Mouse (Mus musculus) left cerebral cortex, postnatal 10 days (tissue): ENCODE results near the gene Usp34. TPM values are rescaled to one million over a fixed set of nuclear protein-coding genes. Genes with fewer than 3 reads are reported as not detected.
A peak's percentile ranks its signal among the peaks of the same experiment; 100 is the strongest.
"Not testable (repeated sequence)": the region's sequence is repeated elsewhere in the genome, so short reads cannot be mapped to it uniquely, and the experiment has no call there.

ENCODE experiments used
- DNase-seq, 2 experiments: peaks; one replicate each; pipeline ENCODE4 v3.0.0; 2021 to 2022; ENCODE audit warnings: low spot score in 2 of 2, mixed read lengths in 1 of 2; ENCODE audit errors: extremely low spot score in 1 of 2
- intact Hi-C: fragments of 180-260 bp; cut with DNase I; formaldehyde crosslinking; loops from one replicate; pipeline ENCODE4 v1.15.1; 2025
- total RNA-seq, 2 experiments: library from RNA; stranded (reverse); gene quantifications; 2 replicates each; pipeline ENCODE4 v1.2.3; 2021

The Usp34 gene
- 100 to 1,000 TPM; 125 to 127 TPM for total RNA-seq

DNA sequence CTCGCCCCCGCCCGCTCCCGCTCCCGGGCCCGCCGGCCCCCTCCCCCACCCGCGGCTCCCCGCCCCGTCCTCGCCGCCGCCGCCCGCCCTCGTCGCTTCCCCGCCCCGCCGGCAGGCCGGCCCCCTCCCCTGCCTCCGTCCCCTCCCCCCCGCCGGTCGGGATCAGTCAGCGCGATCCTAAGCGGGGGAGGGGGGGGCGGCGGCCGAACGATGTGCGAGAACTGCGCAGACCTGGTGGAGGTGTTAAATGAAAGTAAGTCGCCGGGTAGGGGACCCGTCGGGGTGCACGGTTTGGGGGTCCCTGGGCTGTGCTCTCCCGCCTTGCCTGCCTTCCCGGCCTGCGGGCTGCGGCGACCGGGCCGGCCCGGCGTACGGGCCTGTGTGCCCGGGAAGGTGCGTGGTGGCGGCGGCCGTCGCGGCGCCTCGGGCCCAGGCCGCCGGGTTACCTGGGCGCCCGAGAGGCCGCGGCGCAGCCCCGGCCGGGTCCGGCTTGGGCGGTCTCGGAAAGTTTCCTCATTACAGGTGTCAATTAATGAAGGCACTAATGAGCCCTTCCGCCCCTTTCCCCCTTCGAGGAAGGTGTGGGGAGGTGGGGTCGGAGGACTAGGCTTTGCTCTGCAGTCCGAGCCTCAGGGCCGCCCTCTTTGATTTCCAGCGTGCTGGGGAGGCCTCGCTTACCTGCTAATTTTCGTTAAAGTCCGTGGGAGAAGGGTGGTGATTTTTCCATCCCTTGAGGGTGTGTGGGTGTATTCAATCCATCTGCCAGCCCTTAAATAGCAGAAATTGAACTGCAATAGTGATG, at the start of gene Usp34:
Gene Usp34 (plus strand): TSS at position 132 of the 802 bp plus-strand sequence.
- intact Hi-C loops: no loop called here
- peak; percentile 20 to 90 for DNase-seq

DNA sequence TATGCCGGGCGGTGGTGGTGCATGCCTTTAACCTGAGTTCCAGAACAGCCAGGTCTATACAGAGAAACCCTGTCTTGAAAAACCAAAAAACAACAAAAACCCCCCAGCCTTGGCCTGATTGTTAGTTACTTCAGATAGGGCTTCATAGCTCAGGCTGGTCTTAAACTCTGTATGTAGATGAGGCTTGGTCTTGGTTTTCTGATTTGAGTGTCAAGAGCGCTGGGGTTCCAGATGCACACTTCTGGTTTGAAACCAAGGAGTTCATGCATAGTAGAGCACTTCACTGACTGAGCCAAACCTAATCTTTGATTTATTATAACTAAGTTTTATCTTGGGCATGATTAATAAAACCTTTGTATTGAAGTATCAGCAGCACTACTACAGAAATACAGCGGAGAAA, 47.6 kb upstream of the Usp34 start:
- intact Hi-C loops: loop anchor here (5.0 kb wide), 3 partner anchors 107 to 252 kb away; partner anchors contain the start of gene Fam161a
- DNase-seq: no peak

- DNase-seq: no peak
- intact Hi-C loops: loop anchor here (5.0 kb wide), 3 partner anchors 107 to 252 kb away; partner anchors contain the start of gene Fam161a
These were observed 47.2 kb upstream of the Usp34 start for GRCm38 (mm10) chr11:23259481-23259880.

- intact Hi-C loops: no loop called here
- DNase-seq: no peak
These were observed 46.5 kb upstream of the Usp34 start for GRCm38 (mm10) chr11:23260186-23260585.

DNA sequence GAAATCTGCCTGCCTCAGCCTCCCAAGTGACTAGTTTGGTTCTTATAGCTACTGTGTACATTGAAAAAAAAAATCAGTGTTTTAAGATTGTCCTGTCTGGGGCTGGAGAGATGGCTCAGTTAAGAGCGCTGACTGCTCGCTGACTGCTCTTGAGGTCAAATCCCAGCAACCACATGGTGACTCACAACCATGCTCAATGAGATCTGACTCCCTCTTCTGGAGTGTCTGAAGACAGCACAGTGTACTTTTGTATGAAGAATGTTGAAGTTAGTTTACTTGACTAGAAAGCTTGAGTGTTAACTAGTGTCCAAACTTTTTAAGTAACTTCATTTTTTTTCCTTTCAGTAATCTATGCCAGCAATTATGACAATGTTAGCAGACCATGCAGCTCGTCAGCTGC, 45.2 kb upstream of the Usp34 start:
- intact Hi-C loops: no loop called here

GRCm38 (mm10) chr11:23264949-23265348, 41.7 kb upstream of the Usp34 start:
- intact Hi-C loops: no loop called here
- no peak for DNase-seq

More for the DNA sequence above, 45.2 kb upstream of the Usp34 start:
- DNase-seq: no peak

DNA sequence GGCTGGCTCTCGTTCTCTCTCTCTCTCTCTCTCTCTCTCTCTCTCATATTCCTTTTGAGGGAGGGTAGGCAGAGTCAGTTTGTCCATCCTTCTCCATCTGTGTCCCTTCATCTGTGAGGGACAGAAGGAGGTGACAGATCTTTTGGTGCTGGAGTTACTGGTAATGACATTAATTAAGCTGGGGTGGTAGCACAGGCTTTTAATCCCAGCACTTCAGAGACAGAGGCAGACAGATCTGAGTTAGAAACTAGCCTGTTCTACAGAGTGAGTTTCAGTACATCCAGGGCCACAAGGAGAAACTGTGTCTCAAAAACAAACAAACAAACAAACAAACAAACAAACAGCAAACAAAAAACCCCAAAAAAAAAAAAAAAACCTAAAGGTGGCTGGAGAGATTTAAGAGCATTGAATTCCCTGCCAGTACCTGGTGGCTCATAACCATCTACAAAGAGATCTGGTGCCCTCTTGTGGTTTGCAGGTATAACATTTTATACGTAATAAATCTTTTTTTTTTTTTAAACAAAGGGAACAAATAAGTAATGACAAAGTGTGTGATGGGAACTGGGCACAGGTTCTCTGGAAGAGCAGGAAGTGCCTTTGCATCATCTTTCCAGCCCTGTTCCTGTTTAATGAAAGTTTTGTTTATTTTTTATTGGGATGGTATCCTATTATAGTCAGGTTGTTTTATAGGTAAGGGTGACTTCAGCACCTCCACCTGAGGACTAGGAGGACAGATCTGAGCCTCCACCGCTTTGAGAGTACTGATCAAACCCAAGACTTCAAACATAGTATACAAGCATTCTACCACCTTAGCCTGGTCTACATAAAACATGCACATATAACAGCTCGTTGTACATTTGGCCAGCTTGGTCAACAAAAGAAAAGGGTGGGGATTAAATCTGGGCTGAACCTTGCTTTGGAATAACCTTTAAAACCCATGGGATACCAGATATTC, 34.6 kb upstream of the Usp34 start:
- intact Hi-C loops: loop anchor here (5.0 kb wide), 4 partner anchors 125 to 640 kb away; partner anchors contain the start of genes Cct4 and Fam161a
- peak; percentile 24 to 39 for DNase-seq

DNA sequence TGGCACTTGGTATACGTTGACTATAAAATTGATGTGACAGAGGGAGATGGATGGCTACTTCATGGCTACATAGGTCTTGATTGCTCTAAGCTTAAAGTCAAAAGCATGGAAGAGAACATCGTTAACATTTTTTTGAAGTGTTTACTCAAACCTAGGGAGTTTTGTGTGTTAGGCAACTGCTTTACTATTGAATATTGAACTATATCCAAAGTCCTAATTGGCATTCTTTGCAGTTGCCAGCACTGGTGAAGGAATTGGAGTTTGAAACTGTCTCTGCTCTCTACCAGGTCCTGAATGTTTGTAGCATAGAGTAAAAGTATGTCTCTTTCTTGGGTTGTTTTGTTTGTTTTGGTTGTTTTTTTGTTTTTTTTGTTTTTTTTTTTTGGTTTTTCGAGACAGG, 30.9 kb upstream of the Usp34 start:
- no peak for DNase-seq
- intact Hi-C loops: no loop called here

GRCm38 (mm10) chr11:23284469-23284868, 22.2 kb upstream of the Usp34 start:
- intact Hi-C loops: no loop called here
- DNase-seq: no peak

DNA sequence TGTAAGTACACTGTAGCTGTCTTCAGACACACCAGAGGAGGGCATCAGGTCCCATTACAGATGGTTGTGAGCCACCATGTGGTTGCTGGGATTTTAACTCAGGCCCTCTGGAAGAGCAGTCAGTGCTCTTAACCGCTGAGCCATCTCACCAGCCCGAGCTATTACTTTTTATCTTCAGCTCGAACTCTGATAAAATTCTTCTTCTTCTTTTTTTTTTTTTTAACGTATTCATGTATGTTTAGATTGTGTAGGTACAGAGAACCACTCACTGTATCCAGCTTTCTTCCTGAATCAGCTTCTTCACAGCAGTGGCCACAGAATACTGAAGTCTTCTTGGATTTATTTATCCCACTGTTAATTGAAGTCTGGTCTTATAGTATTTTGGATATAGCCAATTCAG, 17.8 kb upstream of the Usp34 start:
- DNase-seq, intact Hi-C loops: not testable (repeated sequence)

- intact Hi-C loops: no loop called here
- no peak for DNase-seq
These were observed 9.3 kb upstream of the Usp34 start for GRCm38 (mm10) chr11:23297379-23297778.

- no peak for DNase-seq
- intact Hi-C loops: no loop called here
These were observed 8.4 kb upstream of the Usp34 start for GRCm38 (mm10) chr11:23298301-23298700.

GRCm38 (mm10) chr11:23299910-23300309, 6.8 kb upstream of the Usp34 start:
- intact Hi-C loops: no loop called here
- no peak for DNase-seq

DNA sequence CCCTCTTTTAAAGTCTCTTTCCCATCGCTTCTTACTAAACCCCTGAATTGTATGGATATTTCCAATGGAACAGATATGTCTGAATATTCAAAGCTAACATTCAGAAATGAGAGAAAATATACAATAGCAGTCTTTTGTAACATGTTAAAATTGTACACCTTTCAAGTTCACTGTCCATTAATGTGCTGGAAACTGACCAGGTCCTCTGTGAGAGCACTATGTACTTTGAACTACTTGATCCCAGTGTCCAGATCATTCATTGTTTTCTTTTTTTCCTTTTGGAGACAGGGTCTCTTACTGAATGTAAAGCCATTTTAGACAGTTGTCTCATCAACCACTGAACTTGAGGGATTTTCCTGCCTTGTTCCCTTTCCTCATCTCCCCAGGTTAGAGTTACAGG, 3.6 kb upstream of the Usp34 start:
- no peak for DNase-seq
- intact Hi-C loops: no loop called here

- DNase-seq, intact Hi-C loops: not testable (repeated sequence)
These were observed 1.5 kb upstream of the Usp34 start for GRCm38 (mm10) chr11:23305101-23305672.

DNA sequence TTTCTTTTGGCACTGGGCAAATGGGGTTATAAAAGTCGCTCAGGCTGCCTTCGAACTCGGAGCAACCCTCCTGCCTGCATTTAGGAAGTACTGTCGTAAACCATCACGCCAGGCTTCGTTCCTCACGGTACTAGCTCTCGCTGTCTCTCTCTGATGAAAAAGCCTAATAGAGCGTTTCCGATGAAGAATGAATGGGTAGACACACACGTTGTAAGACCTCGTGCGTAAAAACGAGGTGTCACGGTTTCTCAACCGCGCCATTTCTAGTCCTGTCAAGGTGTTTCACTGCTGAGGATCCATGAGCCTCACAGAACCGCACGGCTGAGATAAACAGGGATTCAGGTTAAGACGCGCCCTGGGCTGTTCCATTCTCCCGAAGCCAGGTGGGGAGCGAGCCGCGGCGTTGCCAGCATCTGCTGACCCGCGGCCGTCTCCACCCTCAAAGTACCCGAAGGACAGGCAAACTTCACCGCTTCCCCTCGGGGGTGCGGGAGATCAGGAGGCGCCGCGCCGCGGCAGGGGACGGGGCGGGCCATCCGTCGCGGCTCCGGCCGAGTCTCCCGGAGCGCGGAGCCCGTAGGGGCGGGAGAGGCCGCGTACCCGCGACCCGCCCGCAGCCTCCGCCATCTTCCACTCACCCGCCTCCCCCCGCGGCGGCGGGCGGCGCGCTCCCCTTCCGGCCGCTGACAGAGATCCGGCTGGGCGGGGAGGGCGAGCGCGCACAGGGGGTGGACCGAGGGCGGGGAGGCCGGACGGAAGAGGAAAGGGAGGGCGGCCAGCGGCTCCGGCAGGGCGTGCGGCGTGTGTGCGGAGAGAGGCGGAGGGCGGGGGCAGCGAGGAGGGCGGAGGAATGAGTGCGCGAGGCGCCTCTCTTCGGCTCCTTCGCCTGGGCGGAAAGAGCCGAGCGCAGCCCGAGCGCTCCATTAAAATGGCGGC, 754 bp upstream of the Usp34 start:
- intact Hi-C loops: no loop called here
- DNase-seq: peak; percentile 93 to 100

DNA sequence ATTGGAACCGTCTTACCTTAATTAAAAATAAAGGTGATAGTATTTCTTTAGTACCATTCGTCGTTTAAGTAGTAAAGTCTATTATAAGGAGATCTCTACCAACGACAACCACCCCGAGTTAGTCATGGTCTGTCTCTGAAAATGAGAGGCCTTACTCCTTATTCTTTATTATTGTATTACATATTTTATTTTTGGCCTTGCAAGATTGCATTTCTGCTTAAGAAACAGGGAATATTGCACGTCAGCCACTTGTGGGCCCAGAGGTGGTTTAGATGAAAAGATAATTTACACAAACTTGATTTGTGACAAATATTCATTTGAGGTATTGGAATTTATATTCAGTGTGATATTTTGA, 848 bp downstream of the Usp34 start:
- no peak for DNase-seq
- intact Hi-C loops: no loop called here

DNA sequence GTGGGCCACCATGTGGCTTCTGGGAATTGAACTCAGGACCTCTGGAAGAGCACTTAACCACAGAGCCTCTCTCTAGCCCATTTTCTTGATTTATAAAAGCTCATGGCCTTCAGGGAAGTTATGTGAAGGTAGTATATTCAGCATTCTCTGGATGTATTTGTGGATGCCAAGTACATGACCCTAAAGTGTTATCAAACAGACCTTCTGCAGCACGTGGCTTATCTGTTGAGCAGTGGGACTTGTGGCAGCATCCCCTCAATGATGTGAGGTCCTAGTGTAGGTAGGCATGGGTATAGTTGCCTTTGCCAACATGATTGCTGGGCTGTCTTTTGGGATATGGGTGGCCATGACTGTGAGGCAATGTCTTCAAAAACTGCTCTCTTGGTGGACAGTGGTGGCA, 6.8 kb downstream of the Usp34 start:
- DNase-seq: no peak
- intact Hi-C loops: no loop called here
